27 mouse cellular contexts compared by ENCODE assay signal in genomic region chr11:80159018-80159417, GRCm38 (mm10). TPM values are rescaled to one million over a fixed set of nuclear protein-coding genes. Genes with fewer than 3 reads are reported as not detected.
DNase-seq lines count a peak whose midpoint lies in the region; ATAC-seq and TF ChIP-seq lines count a peak whose summit lies in the region.
"Had no signal": no experiment of that assay in that cellular context is flagged by ENCODE, and none has a peak within 500 bp of the region (broad histone marks: within the 10 kb centered on the region; RNA-seq: fewer than 3 reads in every experiment).

No protein-coding gene starts in this region.

- no peak for TF ChIP-seq CTCF in CH12.LX (conservative IDR thresholded peaks at IDR 0.05 in 1 of 2, IDR thresholded peaks at IDR 0.05 in 1 of 2; ENCODE audit: low read depth in 2 of 2, low read length in 2 of 2)
- TF ChIP-seq CTCF in forebrain, postnatal 0 days (IDR thresholded peaks at IDR 0.05; ENCODE audit: low read depth) = no peak

- dilution Hi-C loops in CH12.LX (cut with MboI; ENCODE audit: extremely low pct_ligation_motif_present, extremely low pct_unique_long_range_greater_than_20kb, low sequenced_read_pairs) = no loop called here

- peaks cover 9% of the 10 kb centered on the region for H3K9me3 ChIP-seq in CH12.LX (replicated peaks; ENCODE audit: low read length)
- no peaks in the 10 kb centered on the region for H3K9me3 ChIP-seq in intestine, embryonic 15.5 days
- H3K9me3 ChIP-seq in liver, embryonic 15.5 days (replicated peaks) = no peaks in the 10 kb centered on the region
- H3K9me3 ChIP-seq in stomach, embryonic 16.5 days (replicated peaks; ENCODE audit: control insufficient read depth, low read length) = no peaks in the 10 kb centered on the region
- H3K9me3 ChIP-seq in forebrain, postnatal 0 days (ENCODE audit: low read length) = no peaks in the 10 kb centered on the region
- H3K9me3 ChIP-seq: embryonic facial prominence, embryonic 10.5 days; embryonic facial prominence, embryonic 15.5 days; forebrain, embryonic 12.5 days; hindbrain, embryonic 13.5 days; limb, embryonic 12.5 days had no signal

- no peaks in the 10 kb centered on the region for H3K27me3 ChIP-seq in CH12.LX (replicated peaks)
- H3K27me3 ChIP-seq in intestine, embryonic 15.5 days (replicated peaks) = peaks cover 13% of the 10 kb centered on the region
- H3K27me3 ChIP-seq in liver, embryonic 15.5 days = peaks cover 30% of the 10 kb centered on the region
- peaks cover 7% of the 10 kb centered on the region for H3K27me3 ChIP-seq in stomach, embryonic 16.5 days (ENCODE audit: control insufficient read depth, insufficient read depth, low read length)
- peaks cover 11% of the 10 kb centered on the region for H3K27me3 ChIP-seq in forebrain, postnatal 0 days (ENCODE audit: insufficient read depth, low read length)

- no peak overlapping the region for H3K4me3 ChIP-seq in CH12.LX (replicated peaks in 1 of 3; ENCODE audit: low read depth in 2 of 3, low read length in 2 of 3, poor library complexity in 1 of 3)
- no peak overlapping the region for H3K4me3 ChIP-seq in intestine, embryonic 15.5 days (replicated peaks)
- no peak overlapping the region for H3K4me3 ChIP-seq in liver, embryonic 15.5 days (replicated peaks)
- no peak overlapping the region for H3K4me3 ChIP-seq in stomach, embryonic 16.5 days (replicated peaks; ENCODE audit: low read length)
- H3K4me3 ChIP-seq in forebrain, postnatal 0 days (ENCODE audit: low read depth, low read length) = no peak overlapping the region
- H3K4me3 ChIP-seq: embryonic facial prominence, embryonic 10.5 days; embryonic facial prominence, embryonic 15.5 days; forebrain, embryonic 12.5 days; hindbrain, embryonic 13.5 days; limb, embryonic 12.5 days had no signal

- no peak for DNase-seq in CH12.LX (ENCODE audit: extremely low read depth)
- no peak for DNase-seq in thymus, postnatal 4 days
- DNase-seq in forebrain, postnatal 0 days = no peak
- no peak for DNase-seq in lung, adult 18-20 months
- DNase-seq: adrenal gland, adult 8-10 months; B cell, adult 2 months; cerebellum, adult 2 months; cerebellum, postnatal 25 days; gastrocnemius, postnatal 10 days; heart, postnatal 4 days; kidney, adult 18-20 months; lung, embryonic 14.5 days; lung, postnatal 14 days; midbrain, embryonic 14.5 days; retina, postnatal 1 day; right cerebral cortex, postnatal 14 days had no signal

- in situ Hi-C loops in CH12.LX (cut with MboI; ENCODE audit: low pct_ligation_motif_present, low pct_unique_long_range_greater_than_20kb, low sequenced_read_pairs) = no loop called here

- H3K36me3 ChIP-seq in CH12.LX (replicated peaks in 1 of 2; ENCODE audit: control insufficient read depth in 1 of 2, insufficient read depth in 1 of 2, low read length in 1 of 2) = no peaks in the 10 kb centered on the region
- H3K36me3 ChIP-seq in intestine, embryonic 15.5 days = no peaks in the 10 kb centered on the region
- no peaks in the 10 kb centered on the region for H3K36me3 ChIP-seq in liver, embryonic 15.5 days (replicated peaks)
- H3K36me3 ChIP-seq in stomach, embryonic 16.5 days (ENCODE audit: control insufficient read depth, insufficient read depth, low read length) = no peaks in the 10 kb centered on the region
- H3K36me3 ChIP-seq in forebrain, postnatal 0 days (ENCODE audit: insufficient read depth) = no peaks in the 10 kb centered on the region
- H3K36me3 ChIP-seq: embryonic facial prominence, embryonic 10.5 days; embryonic facial prominence, embryonic 15.5 days; forebrain, embryonic 12.5 days; hindbrain, embryonic 13.5 days; limb, embryonic 12.5 days had no signal

- H3K79me2 ChIP-seq in CH12.LX (replicated peaks; ENCODE audit: control insufficient read depth, extremely low read depth, insufficient read depth, poor library complexity, severe bottlenecking) = no peaks in the 10 kb centered on the region

- H3K4me1 ChIP-seq in CH12.LX (ENCODE audit: control insufficient read depth in 1 of 2, insufficient read depth in 2 of 2) = peaks cover 10 to 33% of the 10 kb centered on the region in 2 experiments
- H3K4me1 ChIP-seq in intestine, embryonic 15.5 days (replicated peaks) = no peaks in the 10 kb centered on the region
- peaks cover 8% of the 10 kb centered on the region for H3K4me1 ChIP-seq in liver, embryonic 15.5 days (replicated peaks)
- no peaks in the 10 kb centered on the region for H3K4me1 ChIP-seq in stomach, embryonic 16.5 days (ENCODE audit: control insufficient read depth, insufficient read depth, low read length)
- no peaks in the 10 kb centered on the region for H3K4me1 ChIP-seq in forebrain, postnatal 0 days (ENCODE audit: insufficient read depth)

- no peak overlapping the region for H3K27ac ChIP-seq in CH12.LX (ENCODE audit: insufficient read depth, low read depth)
- no peak overlapping the region for H3K27ac ChIP-seq in intestine, embryonic 15.5 days
- 0 out of 2 replicates have a peak overlapping the region, but pooled peaks have one; percentile 16 for H3K27ac ChIP-seq in liver, embryonic 15.5 days (replicated peaks)
- H3K27ac ChIP-seq in stomach, embryonic 16.5 days (ENCODE audit: low read length) = no peak overlapping the region
- H3K27ac ChIP-seq in forebrain, postnatal 0 days (ENCODE audit: low read depth, low read length) = no peak overlapping the region
- H3K27ac ChIP-seq: embryonic facial prominence, embryonic 10.5 days; embryonic facial prominence, embryonic 15.5 days; forebrain, embryonic 12.5 days; hindbrain, embryonic 13.5 days; kidney, postnatal 0 days; limb, embryonic 12.5 days had no signal

- no peak overlapping the region for H3K4me2 ChIP-seq in CH12.LX (ENCODE audit: insufficient read depth, low read depth, poor library complexity, severe bottlenecking)
- no peak overlapping the region for H3K4me2 ChIP-seq in intestine, embryonic 15.5 days (replicated peaks)
- H3K4me2 ChIP-seq in liver, embryonic 15.5 days = no peak overlapping the region
- H3K4me2 ChIP-seq in stomach, embryonic 16.5 days (ENCODE audit: low read depth, low read length) = no peak overlapping the region
- no peak overlapping the region for H3K4me2 ChIP-seq in forebrain, postnatal 0 days (ENCODE audit: low read depth)
- H3K4me2 ChIP-seq: embryonic facial prominence, embryonic 15.5 days; forebrain, embryonic 12.5 days; heart, embryonic 11.5 days; hindbrain, embryonic 13.5 days; limb, embryonic 12.5 days; lung, embryonic 14.5 days had no signal

- TF ChIP-seq EP300 in CH12.LX (IDR thresholded peaks at IDR 0.05; ENCODE audit: low read length) = no peak

- no peak for TF ChIP-seq POLR2A in CH12.LX (IDR thresholded peaks at IDR 0.05; ENCODE audit: low read depth, low read length)

- peak; percentile 49; the same call in 1 of the 2 replicates for ATAC-seq in intestine, embryonic 15.5 days
- peak; percentile 59 for ATAC-seq in liver, embryonic 15.5 days (ENCODE audit: insufficient read depth)
- peak; percentile 55; the same call in 1 of the 2 replicates for ATAC-seq in stomach, embryonic 16.5 days (ENCODE audit: insufficient read depth, low FRiP score)
- no peak for ATAC-seq in forebrain, postnatal 0 days
- ATAC-seq: activated CD4-positive, CD25-positive, alpha-beta regulatory T cell, adult 4 months had no signal

- no peak overlapping the region for H3K9ac ChIP-seq in CH12.LX (ENCODE audit: insufficient read depth, low read depth)
- H3K9ac ChIP-seq in intestine, embryonic 15.5 days = no peak overlapping the region
- no peak overlapping the region for H3K9ac ChIP-seq in liver, embryonic 15.5 days
- no peak overlapping the region for H3K9ac ChIP-seq in stomach, embryonic 16.5 days (ENCODE audit: low read length)
- no peak overlapping the region for H3K9ac ChIP-seq in forebrain, postnatal 0 days
- H3K9ac ChIP-seq: embryonic facial prominence, embryonic 15.5 days; forebrain, embryonic 12.5 days; hindbrain, embryonic 13.5 days; limb, embryonic 12.5 days; lung, embryonic 14.5 days had no signal

- TF ChIP-seq RAD21 in CH12.LX (IDR thresholded peaks at IDR 0.05; ENCODE audit: low read depth, low read length) = no peak

- 66% methylated on average over 7 of the region's 7 CpGs for WGBS in intestine, embryonic 15.5 days
- WGBS in liver, embryonic 15.5 days (ENCODE audit: insufficient replicate concordance) = 59% methylated on average over 7 of the region's 7 CpGs
- 69% methylated on average over 7 of the region's 7 CpGs for WGBS in stomach, embryonic 16.5 days
- WGBS in forebrain, postnatal 0 days = 86% methylated on average over 7 of the region's 7 CpGs

RNA-seq across cellular contexts. Expression of gene Adap2, which starts 5.1 kb away (rescaled TPM):
- total RNA-seq in CH12.LX (2012; rRNA removed) (not detected in 2 replicates), CH12.LX (2014; rRNA removed) (0.12 TPM in 1 of 2 replicates, not detected in the other)
- polyA plus RNA-seq in CH12.LX (2012; ENCODE audit: insufficient read length, low read depth) = 0.49 and 0.86 TPM in 2 replicates
- polyA plus RNA-seq in intestine, embryonic 15.5 days (2015; fragmentation: Nextera tagmentation; extraction: Ambion mirVana) = 3.6 and 4.2 TPM in 2 replicates
- 6.5 and 8.2 TPM in 2 replicates for polyA plus RNA-seq in liver, embryonic 15.5 days (2015; fragmentation: Nextera tagmentation; extraction: Ambion mirVana)
- 4.4 and 5.6 TPM in 2 replicates for polyA plus RNA-seq in stomach, embryonic 16.5 days (2015; fragmentation: Nextera tagmentation; extraction: Ambion mirVana)
- total RNA-seq in forebrain, postnatal 0 days (2014; rRNA removed) = 3.8 and 4.4 TPM in 2 replicates
- polyA plus RNA-seq in forebrain, postnatal 0 days (2015; fragmentation: Nextera tagmentation; extraction: Ambion mirVana) = 2.2 and 3.2 TPM in 2 replicates

RNA-seq across cellular contexts. Expression of gene Tefm, which starts 17.0 kb away (rescaled TPM):
- total RNA-seq in CH12.LX (2012; rRNA removed) (34.4 and 36.6 TPM in 2 replicates), CH12.LX (2014; rRNA removed) (70.2 and 76.1 TPM in 2 replicates)
- 42.1 and 43.9 TPM in 2 replicates for polyA plus RNA-seq in CH12.LX (2012; ENCODE audit: insufficient read length, low read depth)
- 30.9 and 33.8 TPM in 2 replicates for polyA plus RNA-seq in intestine, embryonic 15.5 days (2015; fragmentation: Nextera tagmentation; extraction: Ambion mirVana)
- 11.9 and 12.2 TPM in 2 replicates for polyA plus RNA-seq in liver, embryonic 15.5 days (2015; fragmentation: Nextera tagmentation; extraction: Ambion mirVana)
- polyA plus RNA-seq in stomach, embryonic 16.5 days (2015; fragmentation: Nextera tagmentation; extraction: Ambion mirVana) = 22.6 and 23.0 TPM in 2 replicates
- total RNA-seq in forebrain, postnatal 0 days (2014; rRNA removed) = 18.9 and 19.9 TPM in 2 replicates
- 23.7 and 25.6 TPM in 2 replicates for polyA plus RNA-seq in forebrain, postnatal 0 days (2015; fragmentation: Nextera tagmentation; extraction: Ambion mirVana)

RNA-seq across cellular contexts. Expression of gene Rnf135, which starts 24.6 kb away (rescaled TPM):
- total RNA-seq in CH12.LX (2012; rRNA removed) (11.7 and 12.4 TPM in 2 replicates), CH12.LX (2014; rRNA removed) (10.9 and 11.1 TPM in 2 replicates)
- 9.6 and 11.3 TPM in 2 replicates for polyA plus RNA-seq in CH12.LX (2012; ENCODE audit: insufficient read length, low read depth)
- polyA plus RNA-seq in intestine, embryonic 15.5 days (2015; fragmentation: Nextera tagmentation; extraction: Ambion mirVana) = 10.1 and 10.8 TPM in 2 replicates
- 5.3 and 6.1 TPM in 2 replicates for polyA plus RNA-seq in liver, embryonic 15.5 days (2015; fragmentation: Nextera tagmentation; extraction: Ambion mirVana)
- polyA plus RNA-seq in stomach, embryonic 16.5 days (2015; fragmentation: Nextera tagmentation; extraction: Ambion mirVana) = 11.6 and 13.3 TPM in 2 replicates
- 1.3 and 2.0 TPM in 2 replicates for total RNA-seq in forebrain, postnatal 0 days (2014; rRNA removed)
- polyA plus RNA-seq in forebrain, postnatal 0 days (2015; fragmentation: Nextera tagmentation; extraction: Ambion mirVana) = 2.2 and 3.1 TPM in 2 replicates

RNA-seq across cellular contexts. Expression of gene Rhot1, which starts 49.8 kb away (rescaled TPM):
- total RNA-seq in CH12.LX (2012; rRNA removed) (33.1 and 36.3 TPM in 2 replicates), CH12.LX (2014; rRNA removed) (73.3 and 83.5 TPM in 2 replicates)
- 55.3 and 61.0 TPM in 2 replicates for polyA plus RNA-seq in CH12.LX (2012; ENCODE audit: insufficient read length, low read depth)
- polyA plus RNA-seq in intestine, embryonic 15.5 days (2015; fragmentation: Nextera tagmentation; extraction: Ambion mirVana) = 43.2 and 46.6 TPM in 2 replicates
- polyA plus RNA-seq in liver, embryonic 15.5 days (2015; fragmentation: Nextera tagmentation; extraction: Ambion mirVana) = 21.5 and 22.0 TPM in 2 replicates
- 43.8 and 48.3 TPM in 2 replicates for polyA plus RNA-seq in stomach, embryonic 16.5 days (2015; fragmentation: Nextera tagmentation; extraction: Ambion mirVana)
- 69.5 and 79.1 TPM in 2 replicates for total RNA-seq in forebrain, postnatal 0 days (2014; rRNA removed)
- polyA plus RNA-seq in forebrain, postnatal 0 days (2015; fragmentation: Nextera tagmentation; extraction: Ambion mirVana) = 56.0 and 61.0 TPM in 2 replicates
